Mouse (Mus musculus) midbrain, embryonic 16.5 days (tissue): Measurements from ENCODE around the gene Nrarp. TPM values are rescaled to one million over a fixed set of nuclear protein-coding genes. Genes with fewer than 3 reads are reported as not detected.

Experiments used
- ATAC-seq: fragments of 200-750 bp; cut with Nextera tagmentation; 2 replicates; pipeline ENCODE4 v1.8.0; 2017; ENCODE audit warnings: moderate TSS enrichment
- H3K27ac ChIP-seq: fragments of 300-500 bp; sonication (generic); 2 replicates; pipeline ENCODE4 v1.5.1; 2014; ENCODE audit warnings: mild to moderate bottlenecking, low read length, mixed read lengths
- H3K27me3 ChIP-seq: fragments of 300-500 bp; sonication (generic); 2 replicates; pipeline ENCODE4 v1.6.1; 2014; ENCODE audit warnings: low read depth, low read length, mixed read lengths; ENCODE audit not compliant: control insufficient read depth, insufficient read depth
- H3K36me3 ChIP-seq: fragments of 300-500 bp; sonication (generic); 2 replicates; pipeline ENCODE4 v1.6.1; 2014; ENCODE audit warnings: mild to moderate bottlenecking, low read length, moderate library complexity, mixed read lengths; ENCODE audit not compliant: control insufficient read depth, insufficient read depth
- H3K4me1 ChIP-seq: fragments of 300-500 bp; sonication (generic); 2 replicates; pipeline ENCODE4 v1.6.1; 2014; ENCODE audit warnings: mild to moderate bottlenecking, low read length, mixed read lengths; ENCODE audit not compliant: control insufficient read depth, insufficient read depth
- H3K4me2 ChIP-seq: fragments of 300-500 bp; sonication (generic); 2 replicates; pipeline ENCODE4 v1.6.1; 2014; ENCODE audit warnings: mild to moderate bottlenecking, low read length, mixed read lengths
- H3K4me3 ChIP-seq: fragments of 300-500 bp; sonication (generic); 2 replicates; pipeline ENCODE4 v1.5.1; 2014; ENCODE audit warnings: low read depth, mild to moderate bottlenecking, low read length, moderate library complexity, mixed read lengths
- H3K9ac ChIP-seq: fragments of 300-500 bp; sonication (generic); 2 replicates; pipeline ENCODE4 v1.6.1; 2014; ENCODE audit warnings: low read depth, low read length, mixed read lengths
- H3K9me3 ChIP-seq: fragments of 300-500 bp; sonication (generic); replicated peaks from 2 replicates; pipeline ENCODE4 v1.6.1; 2014; ENCODE audit warnings: mild to moderate bottlenecking, low read length, mixed read lengths; ENCODE audit not compliant: control insufficient read depth, poor library complexity, severe bottlenecking
- WGBS: fragments of 180-500 bp; shearing (Covaris S2); extraction: QIAGEN DNeasy Blood & Tissue Kit; methylation state at CpG from one replicate; pipeline ENCODE4 v1.1.7; 2014; 5-methylcytosine and 5-hydroxymethylcytosine counted together
- polyA plus RNA-seq: library from polyadenylated mRNA; unstranded; fragments of >200 nt; fragmentation: Nextera tagmentation; extraction: Ambion mirVana; gene quantifications from 2 replicates; pipeline ENCODE4 v1.2.1, GENCODE M21; 2015

Gene Nrarp
- polyA plus RNA-seq, 1 experiment from 2014 or later: 13.1 TPM

- Histone ChIP-seq H3K4me2 (peak overlapping the region; percentile 58), H3K27ac (peak overlapping the region; percentile 97), H3K9ac (no peak overlapping the region), H3K9me3 (no peaks in the 10 kb centered on the region), H3K36me3 (no peaks in the 10 kb centered on the region), H3K4me1 (peaks cover 15% of the 10 kb centered on the region), H3K4me3 (no peak overlapping the region), H3K27me3 (no peaks in the 10 kb centered on the region)
- WGBS: 76% methylated on average over 8 of the region's 8 CpGs
- no peak for ATAC-seq
Measured at GRCm38 (mm10) chr2:25225811-25226379, 45.3 kb downstream of the Nrarp start.

DNA sequence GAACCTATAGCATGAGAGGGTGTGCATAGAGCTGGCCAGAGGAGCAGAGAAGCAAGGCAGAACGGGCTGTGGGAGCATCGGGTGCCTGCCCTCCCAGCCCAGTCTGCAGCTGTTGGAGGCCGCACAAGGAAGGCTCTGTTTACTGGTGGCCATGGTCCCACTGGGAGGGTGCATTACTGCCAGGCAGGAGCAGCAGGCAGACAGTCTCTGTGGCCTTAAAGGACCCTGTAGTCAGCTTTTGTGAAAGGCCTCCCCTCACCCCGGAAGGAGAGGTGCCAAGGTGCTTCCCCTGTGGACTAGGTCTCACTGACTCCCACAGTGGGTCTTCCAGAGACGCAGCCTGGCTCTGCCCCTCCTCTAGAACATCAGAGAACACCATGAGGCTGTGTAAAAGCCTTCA, 46.3 kb downstream of the Nrarp start:
- Histone ChIP-seq H3K27ac (no peak overlapping the region), H3K4me3 (no peak overlapping the region), H3K27me3 (no peaks in the 10 kb centered on the region; the same call in 1 of the 2 replicates), H3K4me1 (peaks cover 15% of the 10 kb centered on the region), H3K9me3 (no peaks in the 10 kb centered on the region), H3K36me3 (no peaks in the 10 kb centered on the region), H3K9ac (no peak overlapping the region), H3K4me2 (no peak overlapping the region)
- 90% methylated on average over 5 of the region's 5 CpGs for WGBS
- no peak for ATAC-seq

- H3K4me1 ChIP-seq: peaks cover 15% of the 10 kb centered on the region
- H3K9ac ChIP-seq: no peak overlapping the region
- H3K27me3 ChIP-seq: no peaks in the 10 kb centered on the region; the same call in 1 of the 2 replicates
- H3K9me3 ChIP-seq: no peaks in the 10 kb centered on the region
- no peaks in the 10 kb centered on the region for H3K36me3 ChIP-seq
- 90% methylated on average over 4 of the region's 4 CpGs for WGBS
- no peak overlapping the region for H3K27ac ChIP-seq
- no peak for ATAC-seq
- H3K4me3 ChIP-seq: no peak overlapping the region
- H3K4me2 ChIP-seq: no peak overlapping the region
Measured at GRCm38 (mm10) chr2:25227406-25227805, 46.8 kb downstream of the Nrarp start.

GRCm38 (mm10) chr2:25228431-25228889, 47.9 kb downstream of the Nrarp start:
- Histone ChIP-seq H3K4me1 (peaks cover 12% of the 10 kb centered on the region), H3K9me3 (no peaks in the 10 kb centered on the region), H3K27me3 (no peaks in the 10 kb centered on the region; the same call in 1 of the 2 replicates), H3K36me3 (no peaks in the 10 kb centered on the region), H3K9ac (no peak overlapping the region), H3K27ac (peak overlapping the region; percentile 2; the same call in 1 of the 2 replicates), H3K4me3 (peak overlapping the region; percentile 3; the same call in 1 of the 2 replicates), H3K4me2 (peak overlapping the region; percentile 25)
- no peak for ATAC-seq
- 1% methylated on average over 7 of the region's 7 CpGs for WGBS

- H3K9me3 ChIP-seq: no peaks in the 10 kb centered on the region
- ATAC-seq: no peak
- H3K27me3 ChIP-seq: no peaks in the 10 kb centered on the region; the same call in 1 of the 2 replicates
- H3K27ac ChIP-seq: no peak overlapping the region
- 72% methylated on average over 6 of the region's 6 CpGs for WGBS
- no peaks in the 10 kb centered on the region for H3K36me3 ChIP-seq
- no peak overlapping the region for H3K4me3 ChIP-seq
- H3K9ac ChIP-seq: no peak overlapping the region
- peaks cover 9% of the 10 kb centered on the region for H3K4me1 ChIP-seq
- H3K4me2 ChIP-seq: no peak overlapping the region
Measured at GRCm38 (mm10) chr2:25228995-25229530, 48.5 kb downstream of the Nrarp start.

DNA sequence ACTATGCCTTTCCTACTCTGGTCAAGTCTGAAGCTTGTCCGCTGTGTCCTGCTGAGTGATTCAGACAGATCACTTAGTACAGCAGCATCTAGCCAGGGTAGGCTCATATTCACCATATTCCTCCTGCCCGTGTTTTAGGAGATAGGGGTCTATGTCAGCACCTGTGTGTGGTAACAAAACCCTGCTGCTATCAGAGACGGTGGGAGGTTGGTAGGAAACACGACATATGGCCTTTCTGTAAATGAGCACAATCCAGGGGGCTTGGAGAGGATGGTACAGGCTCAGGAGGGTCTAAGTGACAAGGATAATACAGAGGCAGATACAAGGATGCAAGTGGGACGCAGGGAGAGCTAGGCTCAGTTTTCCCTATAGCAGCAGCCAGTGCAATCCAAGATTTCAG, 49.0 kb downstream of the Nrarp start:
- no peak overlapping the region for H3K9ac ChIP-seq
- peaks cover under 1% of the 10 kb centered on the region; the same call in 1 of the 2 replicates for H3K27me3 ChIP-seq
- peaks cover 9% of the 10 kb centered on the region for H3K4me1 ChIP-seq
- H3K36me3 ChIP-seq: no peaks in the 10 kb centered on the region
- H3K27ac ChIP-seq: no peak overlapping the region
- H3K4me2 ChIP-seq: no peak overlapping the region
- no peak for ATAC-seq
- whole genome bisulfite sequencing: 83% methylated on average over 5 of the region's 5 CpGs
- H3K9me3 ChIP-seq: no peaks in the 10 kb centered on the region
- no peak overlapping the region for H3K4me3 ChIP-seq

DNA sequence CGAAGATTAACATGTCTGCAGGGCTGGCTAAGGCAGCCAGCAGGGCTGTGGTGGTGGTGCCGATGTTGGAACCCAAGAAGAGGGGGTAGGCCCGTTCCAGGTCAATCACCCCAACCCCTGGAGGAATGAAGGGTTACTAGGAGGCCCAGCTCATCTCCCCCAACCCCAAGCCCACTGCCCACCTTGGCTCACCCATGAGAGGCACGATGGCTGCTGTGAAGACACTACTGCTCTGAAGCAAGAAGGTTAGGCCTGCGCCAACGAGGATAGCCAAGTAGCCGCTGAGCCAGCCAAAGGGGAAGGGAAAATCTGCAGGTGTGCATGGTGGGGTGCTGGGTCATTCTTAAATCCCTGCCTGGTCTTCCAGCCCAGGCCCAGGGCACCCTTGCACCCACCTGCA, 50.0 kb downstream of the Nrarp start:
- Histone ChIP-seq H3K4me1 (peaks cover 6% of the 10 kb centered on the region), H3K27me3 (peaks cover 7% of the 10 kb centered on the region; the same call in 1 of the 2 replicates), H3K4me3 (no peak overlapping the region), H3K27ac (no peak overlapping the region), H3K9ac (no peak overlapping the region), H3K9me3 (no peaks in the 10 kb centered on the region), H3K36me3 (no peaks in the 10 kb centered on the region), H3K4me2 (no peak overlapping the region)
- WGBS: 88% methylated on average over 7 of the region's 7 CpGs
- ATAC-seq: no peak

DNA sequence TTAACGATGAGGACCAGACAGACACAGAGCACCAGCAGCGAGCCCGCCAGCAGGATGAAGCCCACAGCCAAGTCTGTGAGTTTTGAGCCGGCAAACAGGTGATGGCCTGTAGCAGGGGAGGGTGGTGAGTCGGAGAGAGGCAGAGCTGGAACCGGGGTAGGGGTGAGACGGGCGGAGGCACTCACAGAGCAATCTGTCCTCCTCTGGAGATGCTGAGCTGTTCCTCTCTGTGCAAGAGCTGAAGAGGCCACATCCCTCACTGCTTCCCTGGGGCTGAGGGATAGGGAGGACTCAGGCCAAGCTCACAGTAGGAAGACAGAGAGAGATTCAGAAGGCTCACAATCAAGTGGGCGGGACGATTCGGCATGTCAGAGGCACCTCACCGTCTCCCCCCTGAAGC, 50.5 kb downstream of the Nrarp start:
- Histone ChIP-seq H3K27me3 (peaks cover 7% of the 10 kb centered on the region; the same call in 1 of the 2 replicates), H3K36me3 (no peaks in the 10 kb centered on the region), H3K27ac (no peak overlapping the region), H3K4me3 (no peak overlapping the region), H3K9me3 (no peaks in the 10 kb centered on the region), H3K9ac (no peak overlapping the region), H3K4me1 (peaks cover 4% of the 10 kb centered on the region; the same call in 1 of the 2 replicates), H3K4me2 (no peak overlapping the region)
- WGBS: 57% methylated on average over 12 of the region's 12 CpGs
- no peak for ATAC-seq
